Mouse (Mus musculus): Measurements from ENCODE around the gene Trappc6a.

DNA sequence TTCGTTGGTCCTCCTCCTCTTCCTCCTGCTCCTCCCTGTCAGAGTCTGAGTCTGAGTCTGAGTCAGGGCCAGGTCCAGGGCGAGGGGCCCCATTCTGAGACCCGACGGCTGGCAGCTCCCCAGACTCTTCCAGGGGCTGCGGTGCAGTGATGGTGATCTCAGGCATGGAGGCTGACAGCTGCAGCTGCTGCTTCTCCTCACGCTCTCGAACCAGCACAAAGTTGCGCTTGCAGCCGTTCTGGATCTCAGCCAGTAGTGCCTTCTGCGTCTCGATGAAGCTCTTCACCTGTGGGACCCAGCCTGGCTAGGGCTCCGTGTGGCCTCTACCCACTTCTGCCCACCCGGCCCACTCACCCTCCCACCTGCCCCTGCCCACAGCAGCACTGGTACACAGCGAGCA, 24.0 kb downstream of the Trappc6a start:
- TF ChIP-seq CTCF (IDR thresholded peaks at IDR 0.05; ENCODE audit: borderline replicate concordance, insufficient read depth, low read length): no peak
- TF ChIP-seq POLR2A (IDR thresholded peaks at IDR 0.05; ENCODE audit: low read depth, low read length): no peak

All from embryonic fibroblast, embryonic 13.5 days (primary cell).